ENCODE assay signal across 13 mouse cellular contexts in genomic region chr11:75529771-75530170, GRCm38 (mm10). TPM values are rescaled to one million over a fixed set of nuclear protein-coding genes. Genes with fewer than 3 reads are reported as not detected.
DNase-seq lines count a peak whose midpoint lies in the region; ATAC-seq lines count a peak whose summit lies in the region.
"Had no signal": no experiment of that assay in that cellular context is flagged by ENCODE, and none has a peak within 500 bp of the region (broad histone marks: within the 10 kb centered on the region; RNA-seq: fewer than 3 reads in every experiment).

No protein-coding gene starts in this region.

- no peaks in the 10 kb centered on the region for H3K9me3 ChIP-seq in hindbrain, embryonic 15.5 days
- H3K9me3 ChIP-seq in hindbrain, embryonic 11.5 days (ENCODE audit: control insufficient read depth, low read length): no peaks in the 10 kb centered on the region
- H3K9me3 ChIP-seq in midbrain, embryonic 15.5 days: no peaks in the 10 kb centered on the region
- no peaks in the 10 kb centered on the region for H3K9me3 ChIP-seq in midbrain, embryonic 13.5 days
- H3K9me3 ChIP-seq in neural tube, embryonic 15.5 days (replicated peaks): no peaks in the 10 kb centered on the region
- H3K9me3 ChIP-seq in kidney, embryonic 14.5 days (ENCODE audit: control insufficient read depth, low read length): no peaks in the 10 kb centered on the region
- H3K9me3 ChIP-seq: embryonic facial prominence, embryonic 13.5 days; forebrain, embryonic 13.5 days; heart, embryonic 13.5 days; limb, embryonic 13.5 days; liver, embryonic 13.5 days had no signal

- no peaks in the 10 kb centered on the region for H3K36me3 ChIP-seq in hindbrain, embryonic 15.5 days
- no peaks in the 10 kb centered on the region for H3K36me3 ChIP-seq in hindbrain, embryonic 11.5 days (ENCODE audit: control insufficient read depth, insufficient read depth, low read length)
- no peaks in the 10 kb centered on the region for H3K36me3 ChIP-seq in midbrain, embryonic 15.5 days (replicated peaks)
- H3K36me3 ChIP-seq in midbrain, embryonic 13.5 days: no peaks in the 10 kb centered on the region
- H3K36me3 ChIP-seq in neural tube, embryonic 15.5 days: no peaks in the 10 kb centered on the region
- no peaks in the 10 kb centered on the region for H3K36me3 ChIP-seq in kidney, embryonic 14.5 days (ENCODE audit: control insufficient read depth, insufficient read depth, low read length)
- H3K36me3 ChIP-seq: embryonic facial prominence, embryonic 13.5 days; limb, embryonic 13.5 days; liver, embryonic 13.5 days had no signal

- H3K4me1 ChIP-seq in hindbrain, embryonic 15.5 days (replicated peaks): peaks cover 26% of the 10 kb centered on the region
- peaks cover 4% of the 10 kb centered on the region; the same call in 1 of the 2 replicates for H3K4me1 ChIP-seq in hindbrain, embryonic 11.5 days (replicated peaks; ENCODE audit: control insufficient read depth, insufficient read depth, low read length)
- peaks cover 20% of the 10 kb centered on the region for H3K4me1 ChIP-seq in midbrain, embryonic 15.5 days
- peaks cover 26% of the 10 kb centered on the region for H3K4me1 ChIP-seq in midbrain, embryonic 13.5 days (replicated peaks)
- H3K4me1 ChIP-seq in neural tube, embryonic 15.5 days: peaks cover 31% of the 10 kb centered on the region
- H3K4me1 ChIP-seq in kidney, embryonic 14.5 days (ENCODE audit: control insufficient read depth, insufficient read depth, low read length): peaks cover 10% of the 10 kb centered on the region

- peak; percentile 24 for DNase-seq in cerebellum, adult 11 months
- no peak for DNase-seq in hindbrain, embryonic 11.5 days (ENCODE audit: low spot score)

- no peak overlapping the region for H3K4me3 ChIP-seq in hindbrain, embryonic 15.5 days
- no peak overlapping the region for H3K4me3 ChIP-seq in hindbrain, embryonic 11.5 days (ENCODE audit: low read depth, low read length)
- no peak overlapping the region for H3K4me3 ChIP-seq in midbrain, embryonic 15.5 days
- no peak overlapping the region for H3K4me3 ChIP-seq in midbrain, embryonic 13.5 days (replicated peaks)
- H3K4me3 ChIP-seq in neural tube, embryonic 15.5 days (replicated peaks): no peak overlapping the region
- H3K4me3 ChIP-seq in kidney, embryonic 14.5 days (ENCODE audit: low read length): no peak overlapping the region

- H3K27ac ChIP-seq in hindbrain, embryonic 15.5 days (replicated peaks): peak overlapping the region; percentile 99
- no peak overlapping the region for H3K27ac ChIP-seq in hindbrain, embryonic 11.5 days (ENCODE audit: low read depth, low read length)
- 0 out of 2 replicates have a peak overlapping the region, but pooled peaks have one; percentile 98 for H3K27ac ChIP-seq in midbrain, embryonic 15.5 days
- no peak overlapping the region for H3K27ac ChIP-seq in midbrain, embryonic 13.5 days
- peak overlapping the region; percentile 99 for H3K27ac ChIP-seq in neural tube, embryonic 15.5 days (replicated peaks)
- no peak overlapping the region for H3K27ac ChIP-seq in kidney, embryonic 14.5 days (ENCODE audit: low read depth, low read length)
- H3K27ac ChIP-seq: limb, embryonic 13.5 days had no signal

- ATAC-seq in cerebellum, adult (ENCODE audit: insufficient number of reproducible peaks, low FRiP score, low TSS enrichment): no peak
- ATAC-seq in hindbrain, embryonic 15.5 days (ENCODE audit: low FRiP score, low read depth): no peak
- no peak for ATAC-seq in hindbrain, embryonic 11.5 days (ENCODE audit: low FRiP score)
- no peak for ATAC-seq in midbrain, embryonic 15.5 days (replicated peaks)
- ATAC-seq in midbrain, embryonic 13.5 days: no peak
- no peak for ATAC-seq in neural tube, embryonic 15.5 days (ENCODE audit: low FRiP score)
- no peak for ATAC-seq in kidney, embryonic 14.5 days (ENCODE audit: low FRiP score, low TSS enrichment)

- no peak overlapping the region for H3K9ac ChIP-seq in hindbrain, embryonic 15.5 days
- no peak overlapping the region for H3K9ac ChIP-seq in hindbrain, embryonic 11.5 days (ENCODE audit: low read depth, low read length)
- H3K9ac ChIP-seq in midbrain, embryonic 15.5 days: no peak overlapping the region
- no peak overlapping the region for H3K9ac ChIP-seq in midbrain, embryonic 13.5 days (replicated peaks)
- H3K9ac ChIP-seq in neural tube, embryonic 15.5 days (replicated peaks): no peak overlapping the region
- no peak overlapping the region for H3K9ac ChIP-seq in kidney, embryonic 14.5 days (ENCODE audit: low read depth, low read length)

- H3K27me3 ChIP-seq in hindbrain, embryonic 15.5 days: no peaks in the 10 kb centered on the region
- no peaks in the 10 kb centered on the region for H3K27me3 ChIP-seq in hindbrain, embryonic 11.5 days (ENCODE audit: control insufficient read depth, insufficient read depth, low read length)
- H3K27me3 ChIP-seq in midbrain, embryonic 15.5 days (replicated peaks): no peaks in the 10 kb centered on the region
- H3K27me3 ChIP-seq in midbrain, embryonic 13.5 days: no peaks in the 10 kb centered on the region
- no peaks in the 10 kb centered on the region for H3K27me3 ChIP-seq in neural tube, embryonic 15.5 days (replicated peaks)
- no peaks in the 10 kb centered on the region for H3K27me3 ChIP-seq in kidney, embryonic 14.5 days (ENCODE audit: control insufficient read depth, insufficient read depth, low read length)
- H3K27me3 ChIP-seq: forebrain, embryonic 13.5 days; limb, embryonic 13.5 days had no signal

- 56% methylated on average over 4 of the region's 4 CpGs for WGBS in hindbrain, embryonic 15.5 days
- WGBS in hindbrain, embryonic 11.5 days: 57% methylated on average over 4 of the region's 4 CpGs
- WGBS in midbrain, embryonic 15.5 days: 49% methylated on average over 4 of the region's 4 CpGs
- WGBS in midbrain, embryonic 13.5 days: 48% methylated on average over 4 of the region's 4 CpGs
- WGBS in neural tube, embryonic 15.5 days: 54% methylated on average over 4 of the region's 4 CpGs
- WGBS in kidney, embryonic 14.5 days: 54% methylated on average over 4 of the region's 4 CpGs

- H3K4me2 ChIP-seq in hindbrain, embryonic 15.5 days: peak overlapping the region; percentile 98; the same call in 1 of the 2 replicates
- no peak overlapping the region for H3K4me2 ChIP-seq in hindbrain, embryonic 11.5 days (replicated peaks; ENCODE audit: low read depth, low read length)
- H3K4me2 ChIP-seq in midbrain, embryonic 15.5 days: no peak overlapping the region
- no peak overlapping the region for H3K4me2 ChIP-seq in midbrain, embryonic 13.5 days (replicated peaks)
- no peak overlapping the region for H3K4me2 ChIP-seq in neural tube, embryonic 15.5 days
- no peak overlapping the region for H3K4me2 ChIP-seq in kidney, embryonic 14.5 days (replicated peaks; ENCODE audit: low read depth, low read length)

RNA-seq across cellular contexts. Expression of gene Slc43a2, which starts 1.7 kb away (rescaled TPM):
- polyA plus RNA-seq in hindbrain, embryonic 15.5 days (2015; fragmentation: Nextera tagmentation; extraction: Ambion mirVana): 15.2 and 17.6 TPM in 2 replicates
- 5.5 and 5.9 TPM in 2 replicates for polyA plus RNA-seq in hindbrain, embryonic 11.5 days (2014; fragmentation: Nextera tagmentation; extraction: Ambion mirVana)
- polyA plus RNA-seq in midbrain, embryonic 15.5 days (2015; fragmentation: Nextera tagmentation; extraction: Ambion mirVana): 17.7 and 20.2 TPM in 2 replicates
- 16.4 and 17.3 TPM in 2 replicates for polyA plus RNA-seq in midbrain, embryonic 13.5 days (2015; fragmentation: Nextera tagmentation; extraction: Ambion mirVana)
- polyA plus RNA-seq in neural tube, embryonic 15.5 days (2015; fragmentation: Nextera tagmentation; extraction: Ambion mirVana): 15.7 and 15.8 TPM in 2 replicates
- 3.5 and 6.0 TPM in 2 replicates for polyA plus RNA-seq in kidney, embryonic 14.5 days (2014; fragmentation: Nextera tagmentation; extraction: Ambion mirVana)

RNA-seq across cellular contexts. Expression of gene Scarf1, which starts 16.4 kb away (rescaled TPM):
- 4.0 and 4.5 TPM in 2 replicates for polyA plus RNA-seq in hindbrain, embryonic 15.5 days (2015; fragmentation: Nextera tagmentation; extraction: Ambion mirVana)
- 3.4 and 4.0 TPM in 2 replicates for polyA plus RNA-seq in hindbrain, embryonic 11.5 days (2014; fragmentation: Nextera tagmentation; extraction: Ambion mirVana)
- polyA plus RNA-seq in midbrain, embryonic 15.5 days (2015; fragmentation: Nextera tagmentation; extraction: Ambion mirVana): 4.6 and 5.2 TPM in 2 replicates
- 3.4 and 3.5 TPM in 2 replicates for polyA plus RNA-seq in midbrain, embryonic 13.5 days (2015; fragmentation: Nextera tagmentation; extraction: Ambion mirVana)
- polyA plus RNA-seq in neural tube, embryonic 15.5 days (2015; fragmentation: Nextera tagmentation; extraction: Ambion mirVana): 3.9 and 4.7 TPM in 2 replicates
- 10.0 TPM in 2 replicates for polyA plus RNA-seq in kidney, embryonic 14.5 days (2014; fragmentation: Nextera tagmentation; extraction: Ambion mirVana)

RNA-seq across cellular contexts. Expression of gene Rilp, which starts 19.9 kb away (rescaled TPM):
- polyA plus RNA-seq in hindbrain, embryonic 15.5 days (2015; fragmentation: Nextera tagmentation; extraction: Ambion mirVana): 2.7 and 3.1 TPM in 2 replicates
- 0.63 and 0.66 TPM in 2 replicates for polyA plus RNA-seq in hindbrain, embryonic 11.5 days (2014; fragmentation: Nextera tagmentation; extraction: Ambion mirVana)
- polyA plus RNA-seq in midbrain, embryonic 15.5 days (2015; fragmentation: Nextera tagmentation; extraction: Ambion mirVana): 1.9 and 2.0 TPM in 2 replicates
- polyA plus RNA-seq in midbrain, embryonic 13.5 days (2015; fragmentation: Nextera tagmentation; extraction: Ambion mirVana): 0.97 and 1.2 TPM in 2 replicates
- 2.8 and 3.1 TPM in 2 replicates for polyA plus RNA-seq in neural tube, embryonic 15.5 days (2015; fragmentation: Nextera tagmentation; extraction: Ambion mirVana)
- polyA plus RNA-seq in kidney, embryonic 14.5 days (2014; fragmentation: Nextera tagmentation; extraction: Ambion mirVana): 0.51 and 0.97 TPM in 2 replicates
- polyA plus RNA-seq: embryonic facial prominence, embryonic 13.5 days had no signal

RNA-seq across cellular contexts. Expression of gene Prpf8, which starts 43.2 kb away (rescaled TPM):
- 51.2 and 54.6 TPM in 2 replicates for polyA plus RNA-seq in hindbrain, embryonic 15.5 days (2015; fragmentation: Nextera tagmentation; extraction: Ambion mirVana)
- polyA plus RNA-seq in hindbrain, embryonic 11.5 days (2014; fragmentation: Nextera tagmentation; extraction: Ambion mirVana): 86.6 and 89.6 TPM in 2 replicates
- 54.8 and 56.4 TPM in 2 replicates for polyA plus RNA-seq in midbrain, embryonic 15.5 days (2015; fragmentation: Nextera tagmentation; extraction: Ambion mirVana)
- 58.2 and 61.8 TPM in 2 replicates for polyA plus RNA-seq in midbrain, embryonic 13.5 days (2015; fragmentation: Nextera tagmentation; extraction: Ambion mirVana)
- 43.9 and 44.3 TPM in 2 replicates for polyA plus RNA-seq in neural tube, embryonic 15.5 days (2015; fragmentation: Nextera tagmentation; extraction: Ambion mirVana)
- polyA plus RNA-seq in kidney, embryonic 14.5 days (2014; fragmentation: Nextera tagmentation; extraction: Ambion mirVana): 56.4 and 103 TPM in 2 replicates

RNA-seq across cellular contexts. Expression of gene Pitpna, which starts 58.1 kb away (rescaled TPM):
- 120 and 124 TPM in 2 replicates for polyA plus RNA-seq in hindbrain, embryonic 15.5 days (2015; fragmentation: Nextera tagmentation; extraction: Ambion mirVana)
- 96.2 and 99.5 TPM in 2 replicates for polyA plus RNA-seq in hindbrain, embryonic 11.5 days (2014; fragmentation: Nextera tagmentation; extraction: Ambion mirVana)
- polyA plus RNA-seq in midbrain, embryonic 15.5 days (2015; fragmentation: Nextera tagmentation; extraction: Ambion mirVana): 103 and 116 TPM in 2 replicates
- polyA plus RNA-seq in midbrain, embryonic 13.5 days (2015; fragmentation: Nextera tagmentation; extraction: Ambion mirVana): 77.8 and 99.2 TPM in 2 replicates
- 113 and 117 TPM in 2 replicates for polyA plus RNA-seq in neural tube, embryonic 15.5 days (2015; fragmentation: Nextera tagmentation; extraction: Ambion mirVana)
- 78.2 and 99.5 TPM in 2 replicates for polyA plus RNA-seq in kidney, embryonic 14.5 days (2014; fragmentation: Nextera tagmentation; extraction: Ambion mirVana)

Comparison
In these comparisons a context has a peak if more than half of its experiments do, and no peak if none do; other contexts are left out.
1. H3K27ac ChIP-seq: peak in hindbrain, embryonic 15.5 days (single experiment), midbrain, embryonic 15.5 days (single experiment) and neural tube, embryonic 15.5 days (single experiment); none in hindbrain, embryonic 11.5 days (single experiment), midbrain, embryonic 13.5 days (single experiment) and kidney, embryonic 14.5 days (single experiment).